Mouse (Mus musculus) olfactory bulb, adult 2 months (tissue): ENCODE data around the gene Abcb10.

Source experiments
- CTCF ChIP-seq: fragments of 200-500 bp; IDR thresholded peaks from 2 replicates; pipeline ENCODE4 v1.5.1; 2012; ENCODE audit warnings: low read depth, mild to moderate bottlenecking, low read length, moderate library complexity; ENCODE audit not compliant: insufficient read depth
- POLR2A ChIP-seq: fragments of 200-500 bp; IDR thresholded peaks from 2 replicates; pipeline ENCODE4 v1.6.1; 2012; ENCODE audit warnings: mild to moderate bottlenecking, low read depth, low read length, moderate library complexity; ENCODE audit not compliant: insufficient read depth

DNA sequence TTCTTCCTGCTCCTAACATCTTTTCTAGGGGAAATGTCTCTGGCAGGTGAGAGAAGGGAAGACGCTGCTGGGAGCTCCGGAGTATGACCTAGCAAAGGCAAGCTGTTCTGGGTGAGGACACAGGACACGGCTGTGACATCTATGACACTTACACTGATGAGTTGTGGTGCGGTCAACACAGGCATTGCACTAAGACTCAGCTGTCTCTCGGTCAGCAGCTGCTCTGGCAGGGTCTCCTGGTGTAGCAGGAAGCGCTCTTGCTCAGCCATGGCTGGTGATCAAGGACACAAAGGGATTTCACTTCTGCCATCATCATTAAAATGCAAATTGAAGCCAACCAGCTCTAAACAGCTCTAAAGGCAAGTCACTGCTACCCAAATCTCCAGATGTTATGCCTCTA, 75.3 kb downstream of the Abcb10 start:
- TF ChIP-seq CTCF (no peak), POLR2A (no peak)
